Mouse (Mus musculus) layer of hippocampus, postnatal 25 days (tissue): Measurements from ENCODE around the gene Pim2. TPM values are rescaled to one million over a fixed set of nuclear protein-coding genes. Genes with fewer than 3 reads are reported as not detected.
A peak's percentile ranks its signal among the peaks of the same experiment; 100 is the strongest.

Source experiments
- DNase-seq, 2 experiments: peaks; one replicate each; pipeline ENCODE4 v3.0.0; 2022; ENCODE audit warnings: mixed read lengths in 2 of 2, low spot score in 1 of 2; ENCODE audit errors: extremely low spot score in 1 of 2
- total RNA-seq, 2 experiments: library from RNA; stranded (reverse); gene quantifications; 2 replicates each; pipeline ENCODE4 v1.2.3; 2021

Gene Pim2
- 10 to 100 TPM; 52.2 to 57.4 TPM for total RNA-seq

- DNase-seq = peak; percentile 54 to 61
Observed at GRCm38 (mm10) chrX:7878007-7878419, at the start of gene Pim2. Pim2 (plus strand) TSS chrX:7878262.

GRCm38 (mm10) chrX:7837146-7837545 lies 40.9 kb upstream of the Pim2 start:
- no peak for DNase-seq

GRCm38 (mm10) chrX:7840842-7841162 lies 37.3 kb upstream of the Pim2 start:
- DNase-seq = no peak

- DNase-seq = peak; percentile 73 to 74
Observed at GRCm38 (mm10) chrX:7841163-7842162, 36.6 kb upstream of the Pim2 start, which contains the start of gene Otud5. Otud5 (plus strand) TSS chrX:7841364.

- no peak for DNase-seq
Observed at GRCm38 (mm10) chrX:7842318-7842717, 35.7 kb upstream of the Pim2 start.

- no peak for DNase-seq
Observed at GRCm38 (mm10) chrX:7847845-7848244, 30.2 kb upstream of the Pim2 start.

GRCm38 (mm10) chrX:7854578-7854977 lies 23.5 kb upstream of the Pim2 start:
- peak in 1 of 2 experiments; percentile 46 for DNase-seq

GRCm38 (mm10) chrX:7859191-7859753 lies 18.8 kb upstream of the Pim2 start:
- DNase-seq = no peak

- DNase-seq = no peak
Observed at GRCm38 (mm10) chrX:7863181-7863580, 14.9 kb upstream of the Pim2 start.

- DNase-seq = no peak
Observed at GRCm38 (mm10) chrX:7864551-7864950, 13.5 kb upstream of the Pim2 start.

- no peak for DNase-seq
Observed at GRCm38 (mm10) chrX:7865343-7865742, 12.7 kb upstream of the Pim2 start.

GRCm38 (mm10) chrX:7865786-7866185 lies 12.3 kb upstream of the Pim2 start:
- no peak for DNase-seq

GRCm38 (mm10) chrX:7867141-7867540 lies 10.9 kb upstream of the Pim2 start:
- no peak for DNase-seq

GRCm38 (mm10) chrX:7868506-7868905 lies 9.6 kb upstream of the Pim2 start:
- no peak for DNase-seq

- DNase-seq = no peak
Observed at GRCm38 (mm10) chrX:7869826-7870225, 8.2 kb upstream of the Pim2 start.

- peak in 1 of 2 experiments; percentile 17 for DNase-seq
Observed at GRCm38 (mm10) chrX:7878495-7878894, 433 bp downstream of the Pim2 start.

- DNase-seq = peak; percentile 29 to 33
Observed at GRCm38 (mm10) chrX:7879819-7880218, 1.8 kb downstream of the Pim2 start.

GRCm38 (mm10) chrX:7883841-7884567 lies 5.9 kb downstream of the Pim2 start, which contains the start of gene Slc35a2:
Slc35a2 (plus strand) TSS chrX:7884028.
- peak; percentile 44 to 59 for DNase-seq

GRCm38 (mm10) chrX:7898211-7898610 lies 20.1 kb downstream of the Pim2 start:
- DNase-seq = no peak

- DNase-seq = peak; percentile 56 to 67
Observed at GRCm38 (mm10) chrX:7898880-7899874, 21.1 kb downstream of the Pim2 start, which contains the start of the genes Pqbp1 and Timm17b. Pqbp1 (minus strand) TSS chrX:7899269. Timm17b (plus strand) TSS chrX:7899357.
